Mouse (Mus musculus) olfactory bulb, adult 2 months (tissue): Measurements from ENCODE around the gene Itga11.

Experiments
- CTCF ChIP-seq: fragments of 200-500 bp; IDR thresholded peaks from 2 replicates; pipeline ENCODE4 v1.5.1; 2012; ENCODE audit warnings: low read depth, mild to moderate bottlenecking, low read length, moderate library complexity; ENCODE audit not compliant: insufficient read depth
- POLR2A ChIP-seq: fragments of 200-500 bp; IDR thresholded peaks from 2 replicates; pipeline ENCODE4 v1.6.1; 2012; ENCODE audit warnings: mild to moderate bottlenecking, low read depth, low read length, moderate library complexity; ENCODE audit not compliant: insufficient read depth

GRCm38 (mm10) chr9:62820829-62821228 lies 143.2 kb downstream of the Itga11 start:
- TF ChIP-seq POLR2A (no peak), CTCF (no peak)
